Mouse (Mus musculus) left cerebral cortex, postnatal 10 days (tissue): ENCODE results near the gene Gm20661. TPM values are rescaled to one million over a fixed set of nuclear protein-coding genes. Genes with fewer than 3 reads are reported as not detected.
A peak's percentile ranks its signal among the peaks of the same experiment; 100 is the strongest.
"Not testable (repeated sequence)": the region's sequence is repeated elsewhere in the genome, so short reads cannot be mapped to it uniquely, and the experiment has no call there.

Experiments
- DNase-seq, 2 experiments: peaks; one replicate each; pipeline ENCODE4 v3.0.0; 2021 to 2022; ENCODE audit warnings: low spot score in 2 of 2, mixed read lengths in 1 of 2; ENCODE audit errors: extremely low spot score in 1 of 2
- intact Hi-C: fragments of 180-260 bp; cut with DNase I; formaldehyde crosslinking; loops from one replicate; pipeline ENCODE4 v1.15.1; 2025
- total RNA-seq, 2 experiments: library from RNA; stranded (reverse); gene quantifications; 2 replicates each; pipeline ENCODE4 v1.2.3; 2021

Gm20661 gene
- total RNA-seq, 2 experiments from 2014 or later: 0.30 to 0.39 TPM

- DNase-seq: no peak
These were observed 5.1 kb downstream of the Gm20661 start for GRCm38 (mm10) chr9:107987950-107988349.

GRCm38 (mm10) chr9:107992197-107992596 is 9.3 kb downstream of the Gm20661 start, which contains the start of gene Cdhr4:
TSS of gene Cdhr4 (plus strand) at chr9:107992497.
- DNase-seq: no peak
- intact Hi-C loops: no loop called here

More at GRCm38 (mm10) chr9:107987950-107988349, 5.1 kb downstream of the Gm20661 start:
- intact Hi-C loops: no loop called here

- intact Hi-C loops: no loop called here
- no peak for DNase-seq
These were observed 10.2 kb downstream of the Gm20661 start for GRCm38 (mm10) chr9:107993013-107993412.

- DNase-seq: no peak
- intact Hi-C loops: no loop called here
These were observed 11.6 kb downstream of the Gm20661 start for GRCm38 (mm10) chr9:107994464-107994863.

GRCm38 (mm10) chr9:107995513-107995912 is 12.7 kb downstream of the Gm20661 start:
- no peak for DNase-seq
- intact Hi-C loops: no loop called here

- intact Hi-C loops: no loop called here
- DNase-seq: no peak
These were observed 13.2 kb downstream of the Gm20661 start, which contains the start of gene Gm20662 for GRCm38 (mm10) chr9:107996049-107996448. TSS of gene Gm20662 (plus strand) at chr9:107996349.

GRCm38 (mm10) chr9:108001922-108002770 is 19.3 kb downstream of the Gm20661 start, which contains the start of gene Ip6k1:
TSS of gene Ip6k1 (plus strand) at chr9:108002501.
- peak; percentile 100 for DNase-seq
- intact Hi-C loops: no loop called here

- peak in 1 of 2 experiments; percentile 34 for DNase-seq
- intact Hi-C loops: no loop called here
These were observed 20.1 kb downstream of the Gm20661 start for GRCm38 (mm10) chr9:108002778-108003530.

GRCm38 (mm10) chr9:108003531-108003890 is 20.7 kb downstream of the Gm20661 start:
- peak in 1 of 2 experiments; percentile 33 for DNase-seq
- intact Hi-C loops: no loop called here

- intact Hi-C loops: no loop called here
- no peak for DNase-seq
These were observed 25.2 kb downstream of the Gm20661 start for GRCm38 (mm10) chr9:108008041-108008440.

- intact Hi-C loops: no loop called here
- no peak for DNase-seq
These were observed 27.5 kb downstream of the Gm20661 start for GRCm38 (mm10) chr9:108010385-108010784.

- intact Hi-C loops, DNase-seq: not testable (repeated sequence)
These were observed 30.7 kb downstream of the Gm20661 start for GRCm38 (mm10) chr9:108013577-108013976.

GRCm38 (mm10) chr9:108017127-108017526 is 34.3 kb downstream of the Gm20661 start:
- intact Hi-C loops: no loop called here
- no peak for DNase-seq

- intact Hi-C loops: no loop called here
- DNase-seq: no peak
These were observed 37.9 kb downstream of the Gm20661 start for GRCm38 (mm10) chr9:108020741-108021140.

- intact Hi-C loops: no loop called here
These were observed 40.4 kb downstream of the Gm20661 start for GRCm38 (mm10) chr9:108023216-108023615.

GRCm38 (mm10) chr9:108026584-108026983 is 43.7 kb downstream of the Gm20661 start:
- no peak for DNase-seq
- intact Hi-C loops: no loop called here

More at GRCm38 (mm10) chr9:108023216-108023615, 40.4 kb downstream of the Gm20661 start:
- DNase-seq: no peak

GRCm38 (mm10) chr9:108027867-108028266 is 45.0 kb downstream of the Gm20661 start:
- intact Hi-C loops: no loop called here
- DNase-seq: no peak

- no peak for DNase-seq
- intact Hi-C loops: no loop called here
These were observed 49.3 kb downstream of the Gm20661 start for GRCm38 (mm10) chr9:108032126-108032525.

GRCm38 (mm10) chr9:108035331-108036156 is 52.7 kb downstream of the Gm20661 start:
- DNase-seq: no peak
- intact Hi-C loops: no loop called here
